Mouse (Mus musculus): ENCODE measurements around the gene Dhodh.

- TF ChIP-seq POLR2A (IDR thresholded peaks at IDR 0.05; ENCODE audit: extremely low read depth, insufficient read depth, low read length) = no peak
- no peak for TF ChIP-seq CTCF (IDR thresholded peaks at IDR 0.05; ENCODE audit: low read depth, low read length)
Observed at GRCm38 (mm10) chr8:109584830-109585229, 23.6 kb downstream of the Dhodh start.

Measured in liver, adult 2 months (tissue).